Mouse (Mus musculus): Measurements from ENCODE around the gene Cd72. TPM values are rescaled to one million over a fixed set of nuclear protein-coding genes. Genes with fewer than 3 reads are reported as not detected.
"Not testable (repeated sequence)": the region's sequence is repeated elsewhere in the genome, so short reads cannot be mapped to it uniquely, and the experiment has no call there.

The Cd72 gene
- 1 to 10 TPM in 1 of 2 experiments, under 1 TPM in 1; 0.82 to 4.7 TPM for total RNA-seq (2021)
- long read RNA-seq, experiment 1, partial matches to known transcripts: 0 of 2 reads
- long read RNA-seq, experiment 1, other reads (novel, unspliced or antisense): 2 of 2 reads
- long read RNA-seq, experiment 2, partial matches to known transcripts: 0 of 1 reads
- long read RNA-seq, experiment 2, other reads (novel, unspliced or antisense): 0 of 1 reads

- peak; percentile 26 to 49 for DNase-seq
Measured at GRCm38 (mm10) chr4:43454041-43454836, at the start of gene Cd72. Gene Cd72 (minus strand): TSS chr4:43454628.

DNA sequence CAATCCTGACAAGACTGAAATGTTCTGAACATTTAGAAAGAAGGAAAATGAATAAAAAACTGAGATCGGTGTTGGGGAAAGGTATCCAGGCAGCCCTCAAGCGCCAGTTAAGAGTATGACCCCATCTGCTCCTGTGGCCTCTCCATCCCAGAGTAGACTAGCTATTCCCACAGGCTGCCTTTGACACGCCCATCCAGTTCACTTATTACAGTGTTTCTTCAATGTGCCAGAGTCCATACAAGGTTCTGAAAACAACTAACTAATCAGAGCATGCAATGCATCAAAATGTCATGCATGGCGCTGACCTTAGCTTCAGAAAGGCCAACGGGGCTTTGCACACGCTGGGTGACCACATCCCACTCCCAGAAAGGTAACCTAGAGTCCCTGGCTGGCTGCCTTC lies 49.1 kb upstream of the Cd72 start:
- DNase-seq: no peak

GRCm38 (mm10) chr4:43503041-43503440 lies 48.6 kb upstream of the Cd72 start:
- DNase-seq: no peak

- DNase-seq: peak; percentile 85 to 88
Measured at GRCm38 (mm10) chr4:43499407-43500333, 45.2 kb upstream of the Cd72 start, which contains the start of gene Arhgef39. Gene Arhgef39 (minus strand): TSS chr4:43499695.

DNA sequence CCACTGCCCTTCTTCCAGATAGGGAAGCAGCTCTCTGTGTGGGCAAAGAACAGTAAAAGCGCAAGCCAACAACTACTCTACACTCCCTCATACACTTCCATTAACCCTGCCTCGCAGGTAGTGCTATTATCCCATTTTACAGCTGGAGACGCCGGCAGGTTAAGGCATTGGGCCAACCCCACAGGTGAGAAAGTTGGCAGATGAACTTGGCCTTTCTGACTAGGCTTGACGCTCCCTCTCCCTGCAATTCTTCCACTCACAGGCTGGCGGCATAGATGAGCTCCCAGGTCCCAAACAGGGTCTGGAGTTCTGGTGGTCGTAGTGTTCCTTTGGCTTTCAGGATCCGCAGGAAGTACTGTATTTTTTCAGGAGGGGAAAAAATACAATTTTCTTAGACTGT lies 44.6 kb upstream of the Cd72 start:
- no peak for DNase-seq

- DNase-seq: no peak
Measured at GRCm38 (mm10) chr4:43497946-43498345, 43.5 kb upstream of the Cd72 start.

GRCm38 (mm10) chr4:43497405-43497804 lies 43.0 kb upstream of the Cd72 start:
- DNase-seq: no peak

DNA sequence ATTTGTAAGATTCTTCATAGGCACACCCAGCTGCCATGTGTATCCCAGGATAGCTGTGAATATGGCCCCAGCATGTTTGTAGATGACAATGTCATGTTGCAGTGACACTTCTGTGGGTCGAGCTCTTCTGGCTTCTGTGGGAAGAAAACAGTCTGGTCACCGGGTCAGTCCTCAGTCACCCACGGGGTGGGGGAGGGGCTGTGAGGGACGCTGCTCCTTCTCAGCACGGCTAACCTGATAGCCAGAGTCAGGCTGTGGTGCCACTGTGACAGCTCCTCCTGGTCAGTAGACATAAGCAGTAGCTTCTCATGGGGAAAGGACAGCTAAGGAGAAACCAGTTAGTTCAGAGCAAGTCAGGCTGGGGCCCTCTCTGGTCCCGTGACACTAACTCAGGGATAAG lies 42.2 kb upstream of the Cd72 start:
- no peak for DNase-seq

GRCm38 (mm10) chr4:43493846-43494240 lies 39.4 kb upstream of the Cd72 start:
- DNase-seq: peak in 1 of 2 experiments; percentile 40

DNA sequence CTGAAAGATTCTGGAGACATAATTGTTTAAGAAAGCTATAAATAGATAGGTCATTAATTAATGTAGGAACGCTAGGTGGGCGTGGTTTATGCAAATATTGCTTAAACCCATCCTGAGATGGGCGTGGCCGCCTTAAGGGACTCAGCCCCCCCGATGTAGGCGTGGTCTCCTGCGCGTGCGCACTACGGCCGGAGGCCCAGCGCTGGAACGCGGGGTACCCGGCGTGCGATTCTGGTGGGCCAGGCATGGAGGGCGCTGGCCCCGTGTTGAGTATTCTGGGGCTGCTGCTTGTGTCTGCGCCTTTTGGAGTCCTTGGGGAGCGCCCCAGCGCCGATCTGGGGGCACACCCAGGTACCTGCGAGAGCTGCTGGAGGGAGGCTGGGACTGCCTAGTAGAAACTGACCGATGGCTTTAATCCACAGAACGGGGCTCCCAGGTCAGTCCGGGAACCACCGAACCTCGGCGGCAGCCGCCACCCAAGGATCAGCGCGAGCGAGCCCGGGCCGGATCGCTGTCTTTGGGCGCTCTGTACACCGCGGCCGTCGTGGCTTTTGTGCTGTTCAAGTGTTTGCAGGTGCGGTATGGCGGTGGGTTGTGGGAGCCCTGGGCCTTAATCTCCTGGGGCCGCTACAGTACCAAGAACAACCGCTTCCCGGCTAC lies 38.9 kb upstream of the Cd72 start:
- DNase-seq: peak; percentile 97 to 98

DNA sequence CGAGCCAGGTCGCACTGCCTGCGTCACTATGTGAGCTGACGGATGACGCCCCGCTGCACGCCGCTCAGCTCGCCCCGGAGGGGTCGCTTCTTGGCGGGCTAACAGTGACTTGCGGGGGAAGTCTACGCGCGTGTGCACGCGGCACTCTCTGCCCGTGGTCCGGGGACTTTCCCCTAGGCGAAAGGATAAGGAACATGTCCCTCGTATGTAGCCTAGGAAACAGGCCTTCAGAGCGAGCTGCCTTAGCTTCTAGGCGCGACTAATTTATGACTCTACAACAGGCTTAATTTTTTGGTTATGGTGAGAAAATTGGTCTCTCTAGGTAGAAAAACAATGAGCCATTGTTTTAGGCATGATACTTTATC lies 38.4 kb upstream of the Cd72 start, which contains the start of gene Ccdc107:
Gene Ccdc107, plus strand, starts transcription at position 80 of the 365 bp plus-strand sequence.
- peak; percentile 89 to 97 for DNase-seq

GRCm38 (mm10) chr4:43492101-43492820 lies 37.8 kb upstream of the Cd72 start:
- no peak for DNase-seq

DNA sequence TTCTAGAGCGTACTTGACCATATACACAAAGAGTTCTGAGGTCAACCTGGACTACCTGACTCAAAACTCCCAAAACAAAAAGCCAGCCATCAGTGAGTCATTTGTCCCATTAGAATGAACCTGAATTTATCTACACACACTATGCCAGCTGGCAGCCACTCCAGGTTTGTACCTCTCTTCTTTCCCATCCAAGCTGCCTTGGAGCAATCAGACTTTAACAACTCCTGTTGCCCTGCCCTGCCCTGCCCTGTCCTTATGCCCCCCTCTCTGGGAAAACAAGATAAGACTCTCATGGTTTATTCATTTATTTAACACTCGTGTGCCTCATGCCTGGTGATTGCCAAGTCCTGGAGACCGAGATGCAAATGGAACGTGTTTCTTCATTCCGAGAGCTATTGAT lies 36.4 kb upstream of the Cd72 start:
- DNase-seq: peak; percentile 60 to 63

GRCm38 (mm10) chr4:43489611-43490010 lies 35.2 kb upstream of the Cd72 start:
- no peak for DNase-seq

DNA sequence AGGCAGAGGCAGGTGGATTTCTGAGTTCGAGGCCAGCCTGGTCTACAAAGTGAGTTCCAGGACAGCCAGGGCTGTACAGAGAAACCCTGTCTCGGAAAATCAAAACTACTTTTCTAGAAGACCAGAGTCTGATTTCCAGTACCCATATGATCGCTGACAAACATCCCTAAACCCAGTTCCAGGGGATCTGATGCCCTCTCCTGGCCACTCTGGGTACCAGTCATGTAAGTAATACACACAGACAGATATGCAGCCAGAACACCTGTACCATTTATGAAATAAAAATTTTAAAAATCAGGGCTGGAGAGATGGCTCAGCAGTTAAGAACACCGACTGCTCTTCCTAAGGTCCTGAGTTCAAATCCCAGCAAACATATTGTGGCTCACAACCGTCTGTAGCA lies 31.2 kb upstream of the Cd72 start:
- DNase-seq: not testable (repeated sequence)

GRCm38 (mm10) chr4:43483535-43484091 lies 29.2 kb upstream of the Cd72 start, which contains the start of gene Sit1:
Gene Sit1 (minus strand): TSS chr4:43483734.
- DNase-seq: no peak

DNA sequence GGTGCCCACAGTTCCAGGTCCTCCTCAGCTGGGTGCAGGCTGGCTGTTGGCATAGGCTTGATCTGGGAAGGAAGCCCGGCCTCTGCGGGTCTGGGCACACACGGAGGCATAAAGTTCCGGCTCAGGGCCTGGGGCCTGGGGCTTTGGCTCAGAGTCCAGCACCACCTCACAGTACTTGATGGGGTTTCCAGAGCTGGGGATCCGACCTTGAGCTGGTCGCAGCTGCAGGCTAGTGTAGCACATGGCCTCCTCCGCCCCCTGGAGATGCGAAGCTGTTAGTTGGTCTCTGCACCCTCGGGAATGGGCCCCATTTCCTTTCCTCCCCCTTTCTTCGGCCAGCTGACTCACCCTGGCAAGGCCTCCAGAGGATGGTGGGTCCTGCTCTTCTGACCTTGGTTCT lies 28.2 kb upstream of the Cd72 start:
- DNase-seq: no peak

DNA sequence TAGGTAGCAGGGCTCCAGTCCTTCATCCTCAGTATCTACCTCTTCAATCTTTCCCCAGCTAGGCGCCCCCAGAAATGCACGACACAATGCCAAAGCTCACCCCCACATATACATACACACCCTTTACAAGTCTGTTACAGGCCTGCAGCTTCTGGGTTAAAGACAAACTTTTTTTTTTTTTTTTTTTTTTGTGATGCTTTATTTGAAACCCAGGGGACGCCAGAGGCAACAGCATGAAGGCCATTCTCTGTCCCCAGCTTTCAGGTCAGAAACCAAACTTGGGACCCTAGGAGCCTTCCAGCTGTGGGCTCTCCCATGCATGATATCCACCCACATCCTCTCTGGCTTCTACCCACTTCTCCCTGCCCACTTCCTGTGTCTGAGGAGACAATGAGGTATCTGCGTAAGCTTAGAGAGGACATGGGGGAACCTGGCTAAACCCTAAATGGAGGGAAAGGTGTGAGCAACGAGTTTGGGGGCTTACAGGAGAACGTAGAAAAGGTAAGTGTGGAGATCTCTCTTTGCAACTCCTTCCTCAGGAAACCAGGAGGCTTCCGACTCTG lies 27.5 kb upstream of the Cd72 start:
- no peak for DNase-seq

- DNase-seq: no peak
Measured at GRCm38 (mm10) chr4:43480985-43481384, 26.6 kb upstream of the Cd72 start.
